In the genomic region with DNA sequence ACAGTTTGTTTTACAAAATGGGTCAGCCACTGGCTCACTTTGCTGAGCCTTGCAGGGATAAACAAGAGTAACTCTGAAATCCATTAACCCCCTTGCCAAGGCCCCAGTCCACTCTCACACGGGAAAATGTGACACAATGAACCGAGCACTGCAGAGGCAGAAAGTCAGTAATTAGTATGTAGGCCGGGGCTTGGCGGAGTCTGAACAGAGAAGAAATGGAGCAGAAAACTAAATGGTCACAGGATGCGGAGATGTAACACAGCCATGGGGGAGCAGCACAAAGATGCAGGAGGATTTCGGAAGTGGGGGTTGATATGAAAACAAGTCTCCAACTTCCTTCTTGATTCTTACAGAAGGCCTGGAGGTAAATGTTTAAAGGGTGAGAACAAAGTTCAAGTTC, we compare ENCODE assay signal across 12 mouse cellular contexts.
A peak's percentile ranks its signal among the peaks of the same experiment; 100 is the strongest.
DNase-seq lines count a peak whose midpoint lies in the region; ATAC-seq and TF ChIP-seq lines count a peak whose summit lies in the region.
"Had no signal": no experiment of that assay in that cellular context is flagged by ENCODE, and none has a peak within 500 bp of the region (broad histone marks: within the 10 kb centered on the region; RNA-seq: fewer than 3 reads in every experiment).

No protein-coding gene starts in this region.

- H3K4me1 ChIP-seq in hindbrain, embryonic 16.5 days (ENCODE audit: control insufficient read depth, insufficient read depth, low read depth, low read length): no peaks in the 10 kb centered on the region
- no peaks in the 10 kb centered on the region for H3K4me1 ChIP-seq in intestine, postnatal 0 days (replicated peaks; ENCODE audit: control insufficient read depth, insufficient read depth, low read length)
- H3K4me1 ChIP-seq: limb, embryonic 10.5 days had no signal

- H3K4me3 ChIP-seq in hindbrain, embryonic 16.5 days (ENCODE audit: low read length): no peak overlapping the region
- H3K4me3 ChIP-seq in gastrocnemius, adult 2 months: no peak overlapping the region
- H3K4me3 ChIP-seq in intestine, postnatal 0 days (ENCODE audit: low read depth, low read length): no peak overlapping the region
- H3K4me3 ChIP-seq: limb, embryonic 10.5 days had no signal

- in situ Hi-C loops in Patski (cut with MboI; ENCODE audit: low pct_unique_long_range_greater_than_20kb): no loop called here

- TF ChIP-seq CTCF in Patski (IDR thresholded peaks at IDR 0.05): no peak
- no peak for TF ChIP-seq CTCF in gastrocnemius, adult 2 months (IDR thresholded peaks at IDR 0.05)
- TF ChIP-seq CTCF in intestine, postnatal 0 days (IDR thresholded peaks at IDR 0.05; ENCODE audit: low read depth): no peak

- DNase-seq in heart, adult 11 months: peak; percentile 74
- DNase-seq in heart, postnatal 36 days: no peak
- no peak for DNase-seq in Patski (ENCODE audit: low read depth, low spot score)
- peak; percentile 26 for DNase-seq in kidney, postnatal 10 days
- no peak for DNase-seq in gastrocnemius, adult 2 months
- DNase-seq in lung, postnatal 36 days: no peak
- DNase-seq: layer of hippocampus, adult 9-11 months had no signal

- 40% methylated on average over 6 of the region's 6 CpGs for WGBS in hindbrain, embryonic 16.5 days
- WGBS in intestine, postnatal 0 days: 77% methylated on average over 6 of the region's 6 CpGs

- no peaks in the 10 kb centered on the region for H3K9me3 ChIP-seq in hindbrain, embryonic 16.5 days (ENCODE audit: control insufficient read depth, low read length)
- no peaks in the 10 kb centered on the region for H3K9me3 ChIP-seq in intestine, postnatal 0 days (ENCODE audit: control insufficient read depth)
- H3K9me3 ChIP-seq: limb, embryonic 10.5 days had no signal

- peak; percentile 35 for ATAC-seq in Patski
- peak; percentile 75 for ATAC-seq in hindbrain, embryonic 16.5 days
- ATAC-seq in intestine, postnatal 0 days: no peak

- intact Hi-C loops in heart, postnatal 36 days (cut with DNase I): no loop called here
- intact Hi-C loops in gastrocnemius, adult 2 months (cut with DNase I): no loop called here

- 0 out of 2 replicates have a peak, but pooled peaks cover 2% of the 10 kb centered on the region for H3K36me3 ChIP-seq in hindbrain, embryonic 16.5 days (ENCODE audit: control insufficient read depth, insufficient read depth, low read length)
- no peaks in the 10 kb centered on the region for H3K36me3 ChIP-seq in intestine, postnatal 0 days (ENCODE audit: control insufficient read depth, insufficient read depth)

- CTCF ChIA-PET in Patski (lab: Charles Lee): no interaction called here

- no peak overlapping the region for H3K4me2 ChIP-seq in hindbrain, embryonic 16.5 days (ENCODE audit: low read length)
- no peak overlapping the region for H3K4me2 ChIP-seq in intestine, postnatal 0 days (replicated peaks; ENCODE audit: low read depth)
- H3K4me2 ChIP-seq: heart, embryonic 11.5 days had no signal

- H3K9ac ChIP-seq in hindbrain, embryonic 16.5 days (ENCODE audit: low read depth, low read length): no peak overlapping the region
- H3K9ac ChIP-seq in intestine, postnatal 0 days (ENCODE audit: low read depth, low read length): no peak overlapping the region
- H3K9ac ChIP-seq: liver, embryonic 14.5 days had no signal

- H3K27me3 ChIP-seq in Patski: no peaks in the 10 kb centered on the region
- no peaks in the 10 kb centered on the region for H3K27me3 ChIP-seq in hindbrain, embryonic 16.5 days (replicated peaks; ENCODE audit: control insufficient read depth, insufficient read depth, low read length)
- H3K27me3 ChIP-seq in intestine, postnatal 0 days (replicated peaks; ENCODE audit: control insufficient read depth, insufficient read depth, low read length): no peaks in the 10 kb centered on the region

- H3K27ac ChIP-seq in hindbrain, embryonic 16.5 days (ENCODE audit: low read depth, low read length): no peak overlapping the region
- H3K27ac ChIP-seq in gastrocnemius, adult 2 months: no peak overlapping the region
- no peak overlapping the region for H3K27ac ChIP-seq in intestine, postnatal 0 days (ENCODE audit: low read depth, low read length)
- H3K27ac ChIP-seq: limb, embryonic 10.5 days; liver, embryonic 14.5 days had no signal

- POLR2A ChIA-PET in Patski (lab: Charles Lee): no interaction called here

Comparison
In these comparisons a context has a peak if more than half of its experiments do, and no peak if none do; other contexts are left out.
1. DNase-seq: peak in heart, adult 11 months (single experiment) and kidney, postnatal 10 days (single experiment); none in heart, postnatal 36 days (0 of 2), Patski (single experiment), gastrocnemius, adult 2 months (single experiment) and lung, postnatal 36 days (single experiment).